26 mouse cellular contexts compared by ENCODE assay signal in genomic region chr10:69117996-69118395, GRCm38 (mm10).
"Had no signal": no experiment of that assay in that cellular context is flagged by ENCODE, and none has a peak within 500 bp of the region (broad histone marks: within the 10 kb centered on the region; RNA-seq: fewer than 3 reads in every experiment).

No protein-coding gene starts in this region.

- H3K27me3 ChIP-seq: heart, embryonic 13.5 days; heart, embryonic 15.5 days; hindbrain, embryonic 13.5 days; hindbrain, embryonic 15.5 days; limb, embryonic 12.5 days; liver, embryonic 13.5 days; liver, embryonic 15.5 days had no signal

- H3K4me3 ChIP-seq: heart, adult 2 months; heart, embryonic 13.5 days; heart, embryonic 15.5 days; hindbrain, embryonic 13.5 days; hindbrain, embryonic 15.5 days; left cerebral cortex, adult 2 months; limb, embryonic 10.5 days; limb, embryonic 12.5 days; liver, embryonic 13.5 days; liver, embryonic 15.5 days had no signal

- ATAC-seq: hindbrain, postnatal 0 days; intestine, embryonic 16.5 days had no signal

- H3K9me3 ChIP-seq: heart, embryonic 15.5 days; hindbrain, embryonic 13.5 days; hindbrain, embryonic 15.5 days; limb, embryonic 10.5 days; liver, embryonic 13.5 days; liver, embryonic 15.5 days had no signal

- H3K4me1 ChIP-seq: hindbrain, embryonic 13.5 days; hindbrain, embryonic 15.5 days; limb, embryonic 10.5 days; liver, embryonic 13.5 days; liver, embryonic 15.5 days had no signal

- H3K4me2 ChIP-seq: heart, embryonic 11.5 days; heart, embryonic 13.5 days; heart, embryonic 15.5 days; hindbrain, embryonic 13.5 days; hindbrain, embryonic 15.5 days; limb, embryonic 12.5 days; liver, embryonic 11.5 days; liver, embryonic 13.5 days; liver, embryonic 15.5 days had no signal

- H3K9ac ChIP-seq: heart, embryonic 13.5 days; heart, embryonic 15.5 days; hindbrain, embryonic 13.5 days; hindbrain, embryonic 15.5 days; limb, embryonic 12.5 days; liver, embryonic 13.5 days; liver, embryonic 15.5 days had no signal

- H3K36me3 ChIP-seq: heart, embryonic 13.5 days; heart, embryonic 15.5 days; hindbrain, embryonic 13.5 days; hindbrain, embryonic 15.5 days; limb, embryonic 10.5 days; limb, embryonic 12.5 days; liver, embryonic 13.5 days; liver, embryonic 15.5 days had no signal

- DNase-seq: gastrocnemius, postnatal 10 days; gastrocnemius, postnatal 36 days; heart, adult 11 months; heart, adult 2 months; heart, postnatal 14 days; heart, postnatal 36 days; kidney, adult 11 months; kidney, adult 2 months; kidney, adult 9 months; kidney, postnatal 36 days; layer of hippocampus, adult 9-11 months; liver; liver, embryonic 13.5 days had no signal

- H3K27ac ChIP-seq: heart, adult 2 months; heart, embryonic 13.5 days; heart, embryonic 15.5 days; hindbrain, embryonic 13.5 days; hindbrain, embryonic 15.5 days; hindbrain, postnatal 0 days; kidney, postnatal 0 days; left cerebral cortex, adult 2 months; limb, embryonic 10.5 days; limb, embryonic 12.5 days; liver, embryonic 13.5 days; liver, embryonic 15.5 days had no signal
